Mouse (Mus musculus): ENCODE results near the gene Prpf38b.

DNA sequence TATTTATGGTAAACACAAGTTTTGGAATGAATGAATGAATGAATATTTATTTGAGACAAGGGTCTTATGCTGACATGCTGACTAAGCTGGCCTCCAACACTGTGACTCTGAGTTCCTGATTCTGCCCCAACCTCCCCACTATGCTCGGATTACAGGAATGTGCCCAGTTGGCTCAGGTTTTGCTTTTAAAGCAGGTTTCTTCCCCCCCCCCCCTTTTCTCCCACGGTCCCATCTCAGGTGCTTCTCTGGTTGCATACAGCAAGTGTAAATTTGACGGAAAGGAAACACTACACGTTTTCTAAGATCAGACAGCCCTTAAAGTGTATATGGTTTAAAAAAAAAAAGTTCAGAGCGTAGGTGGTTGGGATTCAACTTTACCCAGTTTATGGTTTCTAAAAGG is 28.0 kb upstream of the Prpf38b start, which contains the start of gene Henmt1:
- TF ChIP-seq GATA1 (IDR thresholded peaks at IDR 0.05; ENCODE audit: borderline replicate concordance, low read length) (no peak), FLI1 (IDR thresholded peaks at IDR 0.05; ENCODE audit: low read length) (no peak)
